Mouse (Mus musculus): ENCODE data around the gene Mcl1. TPM values are rescaled to one million over a fixed set of nuclear protein-coding genes. Genes with fewer than 3 reads are reported as not detected.
"Not testable (repeated sequence)": the region's sequence is repeated elsewhere in the genome, so short reads cannot be mapped to it uniquely, and the experiment has no call there.

Gene Mcl1
- polyA plus RNA-seq (2012; rRNA removed): 27.4 and 40.2 TPM in 2 replicates

DNA sequence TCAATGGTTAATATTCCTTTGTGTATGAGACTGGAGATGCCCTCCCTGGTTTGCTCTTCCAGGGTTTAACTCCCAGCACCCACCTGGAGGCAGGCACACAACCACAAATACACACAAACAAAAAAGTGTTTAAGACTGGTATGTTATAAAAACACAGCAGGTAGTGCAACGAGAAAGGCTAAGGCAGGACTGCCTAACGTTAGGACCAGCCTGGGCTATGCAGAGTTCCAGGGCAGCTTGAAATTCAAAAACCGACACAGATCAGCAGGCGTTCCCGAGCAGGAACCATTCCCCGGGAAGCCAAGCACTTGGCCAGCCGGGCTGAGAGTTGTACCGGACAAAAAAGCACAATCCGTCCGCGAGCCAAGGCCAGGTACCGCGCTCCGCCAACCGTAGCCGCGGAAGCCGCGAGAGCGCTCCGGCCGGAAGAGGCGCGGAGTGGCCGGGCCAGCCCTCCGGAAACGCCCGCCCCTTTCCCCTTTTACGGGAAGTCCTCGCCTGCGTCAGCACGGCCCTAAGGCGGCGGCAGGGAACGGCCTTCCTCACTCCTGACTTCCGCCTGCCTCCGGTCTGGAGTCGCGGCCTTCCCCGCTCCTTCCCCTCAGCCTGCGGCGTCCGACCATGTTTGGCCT lies at the start of gene Mcl1:
Gene Mcl1 (plus strand): TSS at position 553 of the 632 bp plus-strand sequence.
- peak within 1 kb of the TSS; percentile 100 for H3K27ac ChIP-seq (ENCODE audit: control insufficient read depth, insufficient read depth, low read depth, low read length)
- no peaks in the 10 kb centered on the region for H3K27me3 ChIP-seq (ENCODE audit: control insufficient read depth, insufficient read depth, low read length)
- H3K4me3 ChIP-seq (ENCODE audit: control insufficient read depth, low read depth, low read length): peak within 1 kb of the TSS; percentile 97
- TF ChIP-seq POLR2A (IDR thresholded peaks at IDR 0.05; ENCODE audit: control insufficient read depth, low read depth, low read length) (peak; percentile 100), CTCF (IDR thresholded peaks at IDR 0.05; ENCODE audit: control insufficient read depth, insufficient read depth, insufficient replicate concordance, low read depth, low read length) (no peak)
- H3K4me1 ChIP-seq (ENCODE audit: control insufficient read depth, insufficient read depth, low read length): peaks cover 6% of the 10 kb centered on the region; the same call in 1 of the 2 replicates
- no peaks in the 10 kb centered on the region; the same call in 1 of the 2 replicates for H3K36me3 ChIP-seq (ENCODE audit: control insufficient read depth, insufficient read depth, low read length)

DNA sequence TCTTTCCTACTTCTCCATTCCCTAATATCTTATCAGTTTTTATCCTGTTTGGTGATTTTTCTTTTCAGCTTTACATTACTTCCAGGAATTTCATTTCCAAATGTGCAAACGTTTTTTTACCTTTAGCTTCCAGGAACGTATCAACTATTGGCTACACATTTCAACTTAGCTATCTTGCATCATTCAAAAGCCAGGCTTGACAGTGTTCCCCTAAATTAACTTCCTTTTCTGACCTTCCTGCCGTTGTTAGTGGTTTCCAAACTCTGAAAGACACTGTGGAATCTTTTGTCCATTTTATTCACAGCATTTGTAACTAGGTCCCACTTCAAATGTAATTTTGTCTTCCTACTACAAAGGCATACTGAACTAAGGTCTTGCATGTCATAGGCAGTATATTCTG lies 49.4 kb upstream of the Mcl1 start:
- Histone ChIP-seq H3K36me3 (ENCODE audit: control insufficient read depth, insufficient read depth, low read length) (peaks cover 3% of the 10 kb centered on the region), H3K27ac (ENCODE audit: control insufficient read depth, insufficient read depth, low read depth, low read length) (no peak overlapping the region), H3K4me1 (ENCODE audit: control insufficient read depth, insufficient read depth, low read length) (no peaks in the 10 kb centered on the region), H3K27me3 (ENCODE audit: control insufficient read depth, insufficient read depth, low read length) (no peaks in the 10 kb centered on the region), H3K4me3 (ENCODE audit: control insufficient read depth, low read depth, low read length) (no peak overlapping the region)
- TF ChIP-seq POLR2A (IDR thresholded peaks at IDR 0.05; ENCODE audit: control insufficient read depth, low read depth, low read length) (no peak), CTCF (IDR thresholded peaks at IDR 0.05; ENCODE audit: control insufficient read depth, insufficient read depth, insufficient replicate concordance, low read depth, low read length) (no peak)

DNA sequence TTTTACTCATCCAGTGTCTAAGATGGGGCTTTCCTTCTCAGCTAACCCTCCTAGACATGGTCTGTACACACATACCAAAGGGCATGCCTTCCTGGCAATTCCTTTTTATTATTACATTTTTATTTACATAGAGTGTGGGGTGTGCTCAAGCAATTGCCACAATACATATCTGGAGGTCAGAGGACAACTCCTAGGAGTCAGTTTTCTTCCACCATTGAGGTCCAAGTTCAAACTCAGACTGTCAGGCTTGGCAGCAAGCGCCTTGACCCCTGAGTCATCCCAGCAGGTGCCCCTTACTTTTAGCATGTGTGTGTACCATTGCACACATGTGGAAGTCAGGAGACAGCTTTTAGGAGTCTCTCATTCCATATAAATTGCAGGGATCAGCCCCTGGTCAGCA lies 44.6 kb upstream of the Mcl1 start:
- Histone ChIP-seq H3K27ac (ENCODE audit: control insufficient read depth, insufficient read depth, low read depth, low read length) (no peak overlapping the region), H3K4me1 (ENCODE audit: control insufficient read depth, insufficient read depth, low read length) (no peaks in the 10 kb centered on the region), H3K27me3 (ENCODE audit: control insufficient read depth, insufficient read depth, low read length) (no peaks in the 10 kb centered on the region), H3K36me3 (ENCODE audit: control insufficient read depth, insufficient read depth, low read length) (peaks cover 5% of the 10 kb centered on the region), H3K4me3 (ENCODE audit: control insufficient read depth, low read depth, low read length) (no peak overlapping the region)
- TF ChIP-seq CTCF (IDR thresholded peaks at IDR 0.05; ENCODE audit: control insufficient read depth, insufficient read depth, insufficient replicate concordance, low read depth, low read length) (no peak), POLR2A (IDR thresholded peaks at IDR 0.05; ENCODE audit: control insufficient read depth, low read depth, low read length) (no peak)

DNA sequence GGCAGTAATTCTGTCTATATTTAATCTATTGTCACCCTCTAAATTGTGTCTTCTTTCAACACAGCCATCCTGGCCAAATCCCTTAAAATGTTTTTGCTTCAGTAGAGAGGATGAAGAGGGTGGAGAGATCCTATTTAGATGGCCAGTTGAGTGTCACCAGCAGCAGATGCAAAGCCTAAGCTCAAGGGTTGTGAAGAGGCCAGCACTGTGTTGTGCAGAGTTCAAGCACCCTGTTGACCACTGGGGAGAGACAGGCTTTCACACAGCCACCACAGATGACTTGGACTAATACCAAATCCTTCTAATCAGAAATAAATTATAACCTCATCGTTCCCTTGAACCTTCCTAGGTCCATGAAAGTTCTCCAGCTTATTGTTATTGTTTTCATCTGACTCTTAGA lies 40.1 kb upstream of the Mcl1 start:
- Histone ChIP-seq H3K4me3 (ENCODE audit: control insufficient read depth, low read depth, low read length) (no peak overlapping the region), H3K27ac (ENCODE audit: control insufficient read depth, insufficient read depth, low read depth, low read length) (no peak overlapping the region), H3K36me3 (ENCODE audit: control insufficient read depth, insufficient read depth, low read length) (peaks cover 2% of the 10 kb centered on the region; the same call in 1 of the 2 replicates), H3K27me3 (ENCODE audit: control insufficient read depth, insufficient read depth, low read length) (no peaks in the 10 kb centered on the region), H3K4me1 (ENCODE audit: control insufficient read depth, insufficient read depth, low read length) (peaks cover 4% of the 10 kb centered on the region)
- TF ChIP-seq CTCF (IDR thresholded peaks at IDR 0.05; ENCODE audit: control insufficient read depth, insufficient read depth, insufficient replicate concordance, low read depth, low read length) (no peak), POLR2A (IDR thresholded peaks at IDR 0.05; ENCODE audit: control insufficient read depth, low read depth, low read length) (no peak)

DNA sequence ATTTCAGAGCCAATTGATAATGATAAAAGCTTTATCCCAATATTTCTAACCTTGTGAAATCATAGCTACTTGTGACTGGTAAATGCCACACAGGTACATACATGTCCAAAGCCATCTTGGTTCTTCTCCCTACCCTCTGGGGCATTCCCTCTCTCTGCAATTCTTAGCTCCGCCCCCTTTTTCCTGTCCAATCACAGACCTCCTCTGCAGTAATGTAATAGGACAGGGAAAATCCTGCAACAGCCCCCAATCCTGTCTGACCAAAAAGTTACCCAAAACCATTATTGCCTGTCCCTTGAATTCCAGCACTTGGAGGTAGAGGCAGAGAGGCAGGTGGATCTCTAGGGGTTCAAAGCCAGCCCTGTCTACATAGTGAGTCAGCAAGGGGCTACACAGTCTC lies 37.3 kb upstream of the Mcl1 start:
- Histone ChIP-seq H3K4me3 (ENCODE audit: control insufficient read depth, low read depth, low read length) (peak overlapping the region; percentile 63), H3K27me3 (ENCODE audit: control insufficient read depth, insufficient read depth, low read length) (no peaks in the 10 kb centered on the region), H3K4me1 (ENCODE audit: control insufficient read depth, insufficient read depth, low read length) (peaks cover 7% of the 10 kb centered on the region), H3K36me3 (ENCODE audit: control insufficient read depth, insufficient read depth, low read length) (peaks cover 2% of the 10 kb centered on the region; the same call in 1 of the 2 replicates), H3K27ac (ENCODE audit: control insufficient read depth, insufficient read depth, low read depth, low read length) (no peak overlapping the region; the same call in 1 of the 2 replicates)
- TF ChIP-seq POLR2A (IDR thresholded peaks at IDR 0.05; ENCODE audit: control insufficient read depth, low read depth, low read length): no peak
- no peak for TF ChIP-seq CTCF (IDR thresholded peaks at IDR 0.05; ENCODE audit: control insufficient read depth, insufficient read depth, insufficient replicate concordance, low read depth, low read length)

DNA sequence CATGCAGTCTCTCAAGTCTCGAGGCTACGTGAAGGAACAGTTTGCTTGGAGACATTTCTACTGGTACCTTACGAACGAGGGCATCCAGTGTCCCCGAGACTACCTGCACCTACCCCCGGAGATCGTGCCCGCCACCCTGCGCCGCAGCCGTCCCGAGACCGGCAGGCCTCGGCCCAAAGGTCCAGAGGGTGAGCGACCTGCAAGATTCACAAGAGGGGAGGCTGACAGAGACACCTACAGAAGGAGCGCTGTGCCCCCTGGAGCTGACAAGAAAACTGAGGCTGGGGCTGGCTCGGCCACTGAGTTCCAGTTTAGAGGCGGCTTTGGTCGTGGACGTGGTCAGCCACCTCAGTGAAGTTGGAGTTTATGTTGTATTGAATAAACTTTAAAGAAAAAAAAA lies 36.2 kb upstream of the Mcl1 start:
- H3K36me3 ChIP-seq (ENCODE audit: control insufficient read depth, insufficient read depth, low read length): not testable (repeated sequence)

DNA sequence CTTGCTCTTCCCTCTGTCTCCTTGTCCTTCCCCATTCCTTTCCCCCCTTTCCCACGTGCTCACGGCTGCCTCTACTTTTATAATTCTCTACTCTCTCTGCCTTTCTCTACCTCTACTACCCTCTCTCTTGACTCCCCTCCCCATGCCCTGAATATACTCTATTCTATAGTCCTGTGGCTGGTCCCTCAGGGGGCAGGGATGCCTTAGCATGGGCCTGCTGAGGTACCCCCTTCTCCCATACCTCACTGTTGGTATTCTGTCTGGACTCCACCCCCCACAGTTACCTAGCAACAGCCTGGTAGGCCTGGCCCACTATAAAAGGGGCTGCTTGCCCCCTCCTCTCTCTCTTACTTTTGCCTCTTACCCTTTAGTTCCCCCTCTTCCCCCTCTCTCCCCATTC lies 35.0 kb upstream of the Mcl1 start:
- Histone ChIP-seq H3K27ac (ENCODE audit: control insufficient read depth, insufficient read depth, low read depth, low read length) (peak overlapping the region; percentile 96), H3K27me3 (ENCODE audit: control insufficient read depth, insufficient read depth, low read length) (no peaks in the 10 kb centered on the region), H3K36me3 (ENCODE audit: control insufficient read depth, insufficient read depth, low read length) (no peaks in the 10 kb centered on the region; the same call in 1 of the 2 replicates), H3K4me3 (ENCODE audit: control insufficient read depth, low read depth, low read length) (peak overlapping the region; percentile 73), H3K4me1 (ENCODE audit: control insufficient read depth, insufficient read depth, low read length) (peaks cover 7% of the 10 kb centered on the region)
- no peak; the same call in 1 of the 2 replicates for TF ChIP-seq POLR2A (IDR thresholded peaks at IDR 0.05; ENCODE audit: control insufficient read depth, low read depth, low read length)
- TF ChIP-seq CTCF (IDR thresholded peaks at IDR 0.05; ENCODE audit: control insufficient read depth, insufficient read depth, insufficient replicate concordance, low read depth, low read length): no peak

More for the DNA sequence above, 36.2 kb upstream of the Mcl1 start:
- H3K4me1 ChIP-seq (ENCODE audit: control insufficient read depth, insufficient read depth, low read length); H3K27me3 ChIP-seq (ENCODE audit: control insufficient read depth, insufficient read depth, low read length): not testable (repeated sequence)
- peak overlapping the region; percentile 82 for H3K4me3 ChIP-seq (ENCODE audit: control insufficient read depth, low read depth, low read length)
- peak overlapping the region; percentile 48; the same call in 1 of the 2 replicates for H3K27ac ChIP-seq (ENCODE audit: control insufficient read depth, insufficient read depth, low read depth, low read length)

DNA sequence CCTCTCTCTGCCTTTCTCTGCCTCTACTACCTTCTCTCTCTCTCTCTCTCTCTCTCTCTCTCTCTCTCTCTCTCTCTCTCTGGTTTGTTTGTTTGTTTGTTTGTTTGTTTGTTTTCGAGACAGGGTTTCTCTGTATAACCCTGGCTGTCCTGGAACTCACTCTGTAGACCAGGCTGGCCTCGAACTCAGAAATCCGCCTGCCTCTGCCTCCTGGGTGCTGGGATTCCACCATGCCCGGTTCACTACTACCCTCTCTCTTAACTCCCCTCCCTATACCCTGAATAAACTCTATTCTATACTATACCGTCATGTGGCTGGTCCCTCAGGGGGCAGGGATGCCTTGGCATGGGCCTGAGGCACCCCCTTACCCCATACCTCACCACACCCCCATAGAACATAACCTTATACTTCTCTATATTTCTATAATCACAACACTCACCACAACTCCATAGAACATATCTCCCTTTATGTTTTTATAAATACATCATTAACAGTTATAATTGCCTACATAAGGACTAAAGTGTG lies 34.5 kb upstream of the Mcl1 start:
- not testable (repeated sequence) for H3K36me3 ChIP-seq (ENCODE audit: control insufficient read depth, insufficient read depth, low read length); H3K27me3 ChIP-seq (ENCODE audit: control insufficient read depth, insufficient read depth, low read length); H3K4me1 ChIP-seq (ENCODE audit: control insufficient read depth, insufficient read depth, low read length)
- H3K27ac ChIP-seq (ENCODE audit: control insufficient read depth, insufficient read depth, low read depth, low read length): peak overlapping the region; percentile 96
- peak overlapping the region; percentile 99 for H3K4me3 ChIP-seq (ENCODE audit: control insufficient read depth, low read depth, low read length)

All from testis, adult 2 months (tissue).